Mouse (Mus musculus): ENCODE results near the gene Pip5k1c.

Pip5k1c gene

GRCm38 (mm10) chr10:81346453-81347067, 53.8 kb downstream of the Pip5k1c start:
- DNase-seq (ENCODE audit: low read depth, low spot score), result peak; percentile 86

- DNase-seq (ENCODE audit: low read depth, low spot score), result peak; percentile 95
Measured at GRCm38 (mm10) chr10:81349146-81349545, 56.4 kb downstream of the Pip5k1c start.

- DNase-seq (ENCODE audit: low read depth, low spot score), result no peak
Measured at GRCm38 (mm10) chr10:81349961-81350350, 57.2 kb downstream of the Pip5k1c start.

- peak; percentile 99 for DNase-seq (ENCODE audit: low read depth, low spot score)
Measured at GRCm38 (mm10) chr10:81350351-81351063, 57.7 kb downstream of the Pip5k1c start, which contains the start of gene Hmg20b. Gene Hmg20b (minus strand): TSS chr10:81350480.

GRCm38 (mm10) chr10:81351678-81352291, 59.0 kb downstream of the Pip5k1c start:
- peak; percentile 89 for DNase-seq (ENCODE audit: low read depth, low spot score)

- DNase-seq (ENCODE audit: low read depth, low spot score), result peak; percentile 80
Measured at GRCm38 (mm10) chr10:81354738-81355477, 62.1 kb downstream of the Pip5k1c start.

- no peak for DNase-seq (ENCODE audit: low read depth, low spot score)
Measured at GRCm38 (mm10) chr10:81355533-81355932, 62.8 kb downstream of the Pip5k1c start.

GRCm38 (mm10) chr10:81356352-81356990, 63.7 kb downstream of the Pip5k1c start:
- DNase-seq (ENCODE audit: low read depth, low spot score), result no peak

GRCm38 (mm10) chr10:81356991-81357844, 64.5 kb downstream of the Pip5k1c start, which contains the start of gene Mfsd12:
Gene Mfsd12 (plus strand): TSS chr10:81357491.
- DNase-seq (ENCODE audit: low read depth, low spot score), result peak; percentile 81

GRCm38 (mm10) chr10:81358209-81358608, 65.4 kb downstream of the Pip5k1c start:
- DNase-seq (ENCODE audit: low read depth, low spot score), result no peak

- no peak for DNase-seq (ENCODE audit: low read depth, low spot score)
Measured at GRCm38 (mm10) chr10:81358841-81359240, 66.1 kb downstream of the Pip5k1c start.

- no peak for DNase-seq (ENCODE audit: low read depth, low spot score)
Measured at GRCm38 (mm10) chr10:81360721-81361120, 68.0 kb downstream of the Pip5k1c start.

- DNase-seq (ENCODE audit: low read depth, low spot score), result peak; percentile 76
Measured at GRCm38 (mm10) chr10:81362336-81362949, 69.7 kb downstream of the Pip5k1c start.

- no peak for DNase-seq (ENCODE audit: low read depth, low spot score)
Measured at GRCm38 (mm10) chr10:81363436-81364346, 70.9 kb downstream of the Pip5k1c start.

- no peak for DNase-seq (ENCODE audit: low read depth, low spot score)
Measured at GRCm38 (mm10) chr10:81364666-81365065, 71.9 kb downstream of the Pip5k1c start.

GRCm38 (mm10) chr10:81365073-81365472, 72.3 kb downstream of the Pip5k1c start:
- no peak for DNase-seq (ENCODE audit: low read depth, low spot score)

- DNase-seq (ENCODE audit: low read depth, low spot score), result peak; percentile 81
Measured at GRCm38 (mm10) chr10:81365672-81366476, 73.1 kb downstream of the Pip5k1c start, which contains the start of gene 4930404N11Rik. Gene 4930404N11Rik (minus strand): TSS chr10:81365816.
